Mouse (Mus musculus) thymus, postnatal 14 days (tissue): ENCODE measurements around the gene Adam21.
A peak's percentile ranks its signal among the peaks of the same experiment; 100 is the strongest.

Source experiments
- DNase-seq: peaks from one replicate; pipeline ENCODE4 v3.0.0; 2021

The Adam21 gene

GRCm38 (mm10) chr12:81568374-81568773, at the start of gene Adam21:
Gene Adam21 (minus strand): TSS chr12:81568474.
- no peak for DNase-seq

- DNase-seq = no peak
Observed at GRCm38 (mm10) chr12:81616980-81617379, 48.7 kb upstream of the Adam21 start.

- no peak for DNase-seq
Observed at GRCm38 (mm10) chr12:81615807-81616206, 47.5 kb upstream of the Adam21 start.

- DNase-seq = no peak
Observed at GRCm38 (mm10) chr12:81609445-81609844, 41.2 kb upstream of the Adam21 start.

GRCm38 (mm10) chr12:81604995-81605784, 36.9 kb upstream of the Adam21 start:
- DNase-seq = no peak

- DNase-seq = no peak
Observed at GRCm38 (mm10) chr12:81596547-81597262, 28.4 kb upstream of the Adam21 start.

- DNase-seq = peak; percentile 93
Observed at GRCm38 (mm10) chr12:81594902-81595671, 26.8 kb upstream of the Adam21 start, which contains the start of gene Med6. Gene Med6 (minus strand): TSS chr12:81595008.

GRCm38 (mm10) chr12:81567931-81568330, 343 bp downstream of the Adam21 start:
- DNase-seq = no peak

- DNase-seq = no peak
Observed at GRCm38 (mm10) chr12:81564173-81564572, 4.1 kb downstream of the Adam21 start.

- DNase-seq = no peak
Observed at GRCm38 (mm10) chr12:81549286-81549685, 19.0 kb downstream of the Adam21 start.

GRCm38 (mm10) chr12:81547163-81547562, 21.1 kb downstream of the Adam21 start:
- no peak for DNase-seq

- DNase-seq = no peak
Observed at GRCm38 (mm10) chr12:81533029-81533419, 35.2 kb downstream of the Adam21 start.

GRCm38 (mm10) chr12:81532316-81533028, 35.8 kb downstream of the Adam21 start, which contains the start of the genes Gm20498 and Synj2bp:
Gene Gm20498 (minus strand): TSS chr12:81532905.
Gene Synj2bp (minus strand): TSS chr12:81532911.
- DNase-seq = peak; percentile 88

GRCm38 (mm10) chr12:81530587-81530986, 37.7 kb downstream of the Adam21 start:
- DNase-seq = peak; percentile 9
